Mouse (Mus musculus) CH12.LX (cell line): ENCODE measurements around the gene Gle1. TPM values are rescaled to one million over a fixed set of nuclear protein-coding genes. Genes with fewer than 3 reads are reported as not detected.

ENCODE experiments used
- DNase-seq: peaks from one replicate; pipeline ENCODE4 v3.0.0-alpha.2; 2013; ENCODE audit errors: extremely low read depth
- H3K27ac ChIP-seq: 2 replicates; pipeline ENCODE4 v1.5.1; 2012; ENCODE audit warnings: low read depth, mild to moderate bottlenecking, control low read depth, moderate library complexity; ENCODE audit not compliant: insufficient read depth
- H3K27me3 ChIP-seq: replicated peaks from 2 replicates; pipeline ENCODE3; 2012; ENCODE audit warnings: inconsistent platforms
- H3K36me3 ChIP-seq, 2 experiments: replicated peaks in 1 of 2; 2 replicates each; pipeline versions ENCODE3 to v1.6.1; 2012; ENCODE audit warnings: inconsistent platforms in 1 of 2, low read length in 1 of 2, mild to moderate bottlenecking in 1 of 2, mixed read lengths in 1 of 2, moderate library complexity in 1 of 2; ENCODE audit not compliant: control insufficient read depth in 1 of 2, insufficient read depth in 1 of 2
- H3K4me1 ChIP-seq, 2 experiments: 2 replicates each; pipeline ENCODE4 v1.6.1; 2012; ENCODE audit warnings: inconsistent platforms in 1 of 2, moderate library complexity in 1 of 2; ENCODE audit not compliant: insufficient read depth in 2 of 2, control insufficient read depth in 1 of 2
- H3K4me2 ChIP-seq: 2 replicates; pipeline ENCODE4 v1.6.1; 2012; ENCODE audit warnings: low read depth, mild to moderate bottlenecking, control low read depth; ENCODE audit not compliant: poor library complexity, insufficient read depth, severe bottlenecking
- H3K4me3 ChIP-seq, 3 experiments: fragments of 150-350 bp in 1 of 3; sonication (generic) in 1 of 3; replicated peaks in 1 of 3; 2 replicates each; pipeline versions ENCODE3 to v1.5.1; 2011 to 2012; ENCODE audit warnings: low read depth in 2 of 3, low read length in 2 of 3, mild to moderate bottlenecking in 2 of 3, moderate library complexity in 2 of 3, control low read depth in 1 of 3, improper control_type of control experiment in 1 of 3, inconsistent platforms in 1 of 3, mixed read lengths in 1 of 3; ENCODE audit not compliant: poor library complexity in 1 of 3
- H3K79me2 ChIP-seq: replicated peaks from 2 replicates; pipeline ENCODE4 v1.6.1; 2012; ENCODE audit warnings: mild to moderate bottlenecking, moderate library complexity; ENCODE audit not compliant: control insufficient read depth, poor library complexity, insufficient read depth, severe bottlenecking; ENCODE audit errors: extremely low read depth
- H3K9ac ChIP-seq: 2 replicates; pipeline ENCODE4 v1.6.1; 2012; ENCODE audit warnings: low read depth, mild to moderate bottlenecking, control low read depth, moderate library complexity; ENCODE audit not compliant: insufficient read depth
- H3K9me3 ChIP-seq: replicated peaks from 2 replicates; pipeline ENCODE3; 2012; ENCODE audit warnings: low read length, inconsistent platforms, mixed read lengths
- CHD1 ChIP-seq: IDR thresholded peaks from 2 replicates; pipeline ENCODE4 v1.6.1; 2012; ENCODE audit warnings: low read depth, low read length, improper control_type of control experiment, inconsistent platforms
- CHD2 ChIP-seq: IDR thresholded peaks from 2 replicates; pipeline ENCODE4 v1.6.1; 2011; ENCODE audit warnings: low read length, improper control_type of control experiment
- CTCF ChIP-seq, 2 experiments: IDR thresholded peaks in 1 of 2; conservative IDR thresholded peaks in 1 of 2; 2 replicates each; pipeline ENCODE4 v1.5.1; 2011 to 2012; ENCODE audit warnings: low read depth in 2 of 2, low read length in 2 of 2, improper control_type of control experiment in 1 of 2, inconsistent platforms in 1 of 2, mild to moderate bottlenecking in 1 of 2, moderate library complexity in 1 of 2
- ELF1 ChIP-seq: IDR thresholded peaks from 2 replicates; pipeline ENCODE4 v1.6.1; 2014; ENCODE audit warnings: low read depth, mild to moderate bottlenecking, inconsistent platforms, low read length, improper control_type of control experiment
- EP300 ChIP-seq: IDR thresholded peaks from 2 replicates; pipeline ENCODE4 v1.6.1; 2011; ENCODE audit warnings: low read length, improper control_type of control experiment
- ETS1 ChIP-seq: conservative IDR thresholded peaks from 2 replicates; pipeline ENCODE4 v1.6.1; 2012; ENCODE audit warnings: low read depth, mild to moderate bottlenecking, inconsistent platforms, low read length, improper control_type of control experiment, moderate library complexity
- GABPA ChIP-seq: IDR thresholded peaks from 2 replicates; pipeline ENCODE4 v1.6.1; 2012; ENCODE audit warnings: low read depth, low read length, improper control_type of control experiment, inconsistent platforms; ENCODE audit not compliant: insufficient replicate concordance
- HCFC1 ChIP-seq: IDR thresholded peaks from 2 replicates; pipeline ENCODE4 v1.6.1; 2012; ENCODE audit warnings: low read depth, mild to moderate bottlenecking, inconsistent platforms, low read length, improper control_type of control experiment
- IRF4 ChIP-seq: IDR thresholded peaks from 2 replicates; pipeline ENCODE4 v1.6.1; 2014; ENCODE audit warnings: low read depth, mild to moderate bottlenecking, inconsistent platforms, low read length, improper control_type of control experiment
- JUN ChIP-seq: IDR thresholded peaks from 2 replicates; pipeline ENCODE4 v1.6.1; 2011; ENCODE audit warnings: low read depth, mild to moderate bottlenecking, low read length, improper control_type of control experiment, moderate library complexity; ENCODE audit not compliant: insufficient read depth
- JUND ChIP-seq: conservative IDR thresholded peaks from 2 replicates; pipeline ENCODE4 v1.6.1; 2011; ENCODE audit warnings: low read depth, low read length, improper control_type of control experiment
- MAFK ChIP-seq: IDR thresholded peaks from 2 replicates; pipeline ENCODE4 v1.6.1; 2011; ENCODE audit warnings: low read length, improper control_type of control experiment; ENCODE audit not compliant: insufficient replicate concordance
- MAZ ChIP-seq: IDR thresholded peaks from 2 replicates; pipeline ENCODE4 v1.6.1; 2012; ENCODE audit warnings: low read depth, mild to moderate bottlenecking, inconsistent platforms, low read length, improper control_type of control experiment, moderate library complexity
- MEF2A ChIP-seq: IDR thresholded peaks from 2 replicates; pipeline ENCODE4 v1.6.1; 2014; ENCODE audit warnings: low read depth, mild to moderate bottlenecking, inconsistent platforms, low read length, improper control_type of control experiment, borderline replicate concordance
- MXI1 ChIP-seq: IDR thresholded peaks from 2 replicates; pipeline ENCODE4 v1.6.1; 2011; ENCODE audit warnings: mild to moderate bottlenecking, low read depth, low read length, improper control_type of control experiment
- MYC ChIP-seq: IDR thresholded peaks from 2 replicates; pipeline ENCODE4 v1.6.1; 2011; ENCODE audit warnings: low read depth, mild to moderate bottlenecking, improper control_type of control experiment, low read length
- NELFE ChIP-seq: IDR thresholded peaks from 2 replicates; pipeline ENCODE4 v1.6.1; 2011; ENCODE audit warnings: low read depth, low read length, improper control_type of control experiment
- POLR2A ChIP-seq: IDR thresholded peaks from 2 replicates; pipeline ENCODE4 v1.6.1; 2011; ENCODE audit warnings: low read depth, mild to moderate bottlenecking, improper control_type of control experiment, low read length
- POLR2AphosphoS2 ChIP-seq: IDR thresholded peaks from 2 replicates; pipeline ENCODE4 v1.6.1; 2011; ENCODE audit warnings: low read depth, low read length, improper control_type of control experiment
- RAD21 ChIP-seq: IDR thresholded peaks from 2 replicates; pipeline ENCODE4 v1.6.1; 2011; ENCODE audit warnings: low read depth, mild to moderate bottlenecking, low read length, improper control_type of control experiment, moderate library complexity
- SIN3A ChIP-seq: IDR thresholded peaks from 2 replicates; pipeline ENCODE4 v1.6.1; 2012; ENCODE audit warnings: low read length, improper control_type of control experiment, inconsistent platforms
- SMC3 ChIP-seq: IDR thresholded peaks from 2 replicates; pipeline ENCODE4 v1.6.1; 2011; ENCODE audit warnings: low read depth, low read length, improper control_type of control experiment
- TCF12 ChIP-seq: IDR thresholded peaks from 2 replicates; pipeline ENCODE4 v1.6.1; 2014; ENCODE audit warnings: low read depth, mild to moderate bottlenecking, inconsistent platforms, low read length, improper control_type of control experiment
- UBTF ChIP-seq: IDR thresholded peaks from 2 replicates; pipeline ENCODE4 v1.6.1; 2012; ENCODE audit warnings: low read depth, mild to moderate bottlenecking, inconsistent platforms, low read length, improper control_type of control experiment, moderate library complexity
- USF1 ChIP-seq: IDR thresholded peaks from 2 replicates; pipeline ENCODE4 v1.6.1; 2014; ENCODE audit warnings: low read depth, mild to moderate bottlenecking, inconsistent platforms, low read length, improper control_type of control experiment
- USF2 ChIP-seq: conservative IDR thresholded peaks from 2 replicates; pipeline ENCODE4 v1.6.1; 2011; ENCODE audit warnings: low read depth, low read length, improper control_type of control experiment
- ZMIZ1 ChIP-seq: IDR thresholded peaks from 2 replicates; pipeline ENCODE4 v1.6.1; 2012; ENCODE audit warnings: low read depth, mild to moderate bottlenecking, inconsistent platforms, low read length, improper control_type of control experiment
- ZNF384 ChIP-seq: IDR thresholded peaks from 2 replicates; pipeline ENCODE4 v1.6.1; 2012; ENCODE audit warnings: low read depth, low read length, improper control_type of control experiment, inconsistent platforms
- dilution Hi-C: fragments of 300-500 bp; cut with MboI; formaldehyde crosslinking; loops from 2 replicates; pipeline ENCODE4 v1.14.3; 2020; ENCODE audit warnings: low sequenced_read_pairs; ENCODE audit not compliant: extremely low pct_unique_long_range_greater_than_20kb, extremely low pct_ligation_motif_present
- in situ Hi-C: fragments of 300-500 bp; cut with MboI; formaldehyde crosslinking; loops from 3 replicates; pipeline ENCODE4 v1.14.3; 2019; ENCODE audit warnings: low sequenced_read_pairs, low pct_ligation_motif_present, low pct_unique_long_range_greater_than_20kb, mixed read lengths
- polyA plus RNA-seq: library from polyadenylated mRNA; unstranded; fragments of >175 nt; gene quantifications from 2 replicates; pipeline ENCODE4 v1.2.1, GENCODE M21; 2012; ENCODE audit warnings: low read depth; ENCODE audit not compliant: insufficient read length
- total RNA-seq, 2 experiments: library from RNA; depleted of rRNA; stranded (reverse); fragments of 300-350 nt in 1 of 2; fragments of >200 nt in 1 of 2; gene quantifications; 2 replicates each; pipeline ENCODE4 v1.2.3; 2012 to 2014

The Gle1 gene
- total and polyA plus RNA-seq, 3 experiments, result 36.5 to 60.1 (median 38.0) TPM

GRCm38 (mm10) chr2:29930506-29930905, 4.7 kb upstream of the Gle1 start:
- TF ChIP-seq ETS1, result no peak
- TF ChIP-seq ELF1, result no peak
- TF ChIP-seq CHD1, result no peak
- TF ChIP-seq MYC, result no peak
- no peak for TF ChIP-seq MAFK
- TF ChIP-seq SIN3A, result no peak
- TF ChIP-seq IRF4, result no peak
- no peak for TF ChIP-seq USF2
- TF ChIP-seq JUND, result no peak
- TF ChIP-seq RAD21, result no peak
- TF ChIP-seq MAZ, result no peak
- TF ChIP-seq HCFC1, result no peak
- no peak for TF ChIP-seq EP300
- no peak for TF ChIP-seq CTCF (conservative IDR thresholded peaks at IDR 0.05 in 1 of 2, IDR thresholded peaks at IDR 0.05 in 1 of 2; ENCODE audit: low read depth in 2 of 2, low read length in 2 of 2)
- TF ChIP-seq JUN, result no peak
- no peak for TF ChIP-seq CHD2
- TF ChIP-seq MXI1, result no peak
- no peak for TF ChIP-seq TCF12
- no peak for TF ChIP-seq GABPA
- TF ChIP-seq ZMIZ1, result no peak
- no peak overlapping the region for H3K4me3 ChIP-seq
- H3K27me3 ChIP-seq, result no peaks in the 10 kb centered on the region
- no peaks in the 10 kb centered on the region for H3K79me2 ChIP-seq
- H3K36me3 ChIP-seq, result peaks cover 40 to 53% of the 10 kb centered on the region in 2 experiments
- no peak overlapping the region for H3K9ac ChIP-seq
- no peak for DNase-seq
- no peaks in the 10 kb centered on the region; a peak in 1 of 4 replicates for H3K4me1 ChIP-seq
- H3K4me2 ChIP-seq, result no peak overlapping the region
- dilution Hi-C loops (no loop called here), in situ Hi-C loops (no loop called here)
- H3K27ac ChIP-seq, result no peak overlapping the region
- no peaks in the 10 kb centered on the region for H3K9me3 ChIP-seq

- in situ Hi-C loops (no loop called here), dilution Hi-C loops (no loop called here)
- H3K36me3 ChIP-seq, result peaks cover 33 to 47% of the 10 kb centered on the region in 2 experiments
- no peaks in the 10 kb centered on the region for H3K27me3 ChIP-seq
- peaks cover 4% of the 10 kb centered on the region; the same call in 1 of the 2 replicates for H3K79me2 ChIP-seq
- TF ChIP-seq GABPA (no peak), TCF12 (no peak), USF1 (no peak), SMC3 (no peak), ZNF384 (no peak), UBTF (no peak), MEF2A (no peak), SIN3A (no peak), JUN (no peak), NELFE (no peak), POLR2AphosphoS2 (no peak), POLR2A (no peak), IRF4 (no peak)
- H3K4me2 ChIP-seq, result no peak overlapping the region
- H3K4me1 ChIP-seq, result peaks cover 1 to 4% of the 10 kb centered on the region in 2 experiments; a peak in 2 of 4 replicates
- no peaks in the 10 kb centered on the region for H3K9me3 ChIP-seq
- H3K27ac ChIP-seq, result no peak overlapping the region
- H3K4me3 ChIP-seq, result no peak overlapping the region
- no peak for DNase-seq
- H3K9ac ChIP-seq, result no peak overlapping the region
Measured at GRCm38 (mm10) chr2:29931194-29931593, 4.0 kb upstream of the Gle1 start.
